Comparison of ENCODE assay signal across 9 mouse cellular contexts in genomic region chr4:129011604-129012121, GRCm38 (mm10). TPM values are rescaled to one million over a fixed set of nuclear protein-coding genes. Genes with fewer than 3 reads are reported as not detected.
DNase-seq lines count a peak whose midpoint lies in the region; ATAC-seq and TF ChIP-seq lines count a peak whose summit lies in the region.
"Had no signal": no experiment of that assay in that cellular context is flagged by ENCODE, and none has a peak within 500 bp of the region (broad histone marks: within the 10 kb centered on the region; RNA-seq: fewer than 3 reads in every experiment).

No protein-coding gene starts in this region.

- WGBS in midbrain, postnatal 0 days = 30% methylated on average over 15 of the region's 15 CpGs
- WGBS in forebrain, embryonic 13.5 days = 36% methylated on average over 15 of the region's 15 CpGs

- H3K27me3 ChIP-seq in midbrain, postnatal 0 days (ENCODE audit: insufficient read depth, low read length) = no peaks in the 10 kb centered on the region
- H3K27me3 ChIP-seq in forebrain, embryonic 13.5 days = no peaks in the 10 kb centered on the region

- H3K4me1 ChIP-seq in midbrain, postnatal 0 days (ENCODE audit: insufficient read depth, low read length) = peaks cover 2% of the 10 kb centered on the region; the same call in 1 of the 2 replicates
- H3K4me1 ChIP-seq in forebrain, embryonic 13.5 days = peaks cover 6% of the 10 kb centered on the region; the same call in 1 of the 2 replicates

- TF ChIP-seq CTCF in midbrain, postnatal 0 days (IDR thresholded peaks at IDR 0.05) = no peak

- H3K9me3 ChIP-seq in midbrain, postnatal 0 days (ENCODE audit: low read length) = no peaks in the 10 kb centered on the region
- no peaks in the 10 kb centered on the region for H3K9me3 ChIP-seq in forebrain, embryonic 13.5 days (replicated peaks)

- H3K4me2 ChIP-seq in midbrain, postnatal 0 days (ENCODE audit: low read depth, low read length, poor library complexity, severe bottlenecking) = no peak overlapping the region
- no peak overlapping the region for H3K4me2 ChIP-seq in forebrain, embryonic 13.5 days

- H3K27ac ChIP-seq in midbrain, postnatal 0 days (ENCODE audit: low read depth, low read length) = no peak overlapping the region
- H3K27ac ChIP-seq in forebrain, embryonic 13.5 days = no peak overlapping the region
- H3K27ac ChIP-seq: liver, embryonic 14.5 days had no signal

- ATAC-seq in midbrain, postnatal 0 days (ENCODE audit: low FRiP score) = peak; percentile 47; the same call in 1 of the 2 replicates
- no peak for ATAC-seq in forebrain, embryonic 13.5 days

- no peak overlapping the region for H3K9ac ChIP-seq in midbrain, postnatal 0 days (replicated peaks; ENCODE audit: low read length, poor library complexity, severe bottlenecking)
- no peak overlapping the region for H3K9ac ChIP-seq in forebrain, embryonic 13.5 days
- H3K9ac ChIP-seq: liver, embryonic 14.5 days had no signal

- intact Hi-C loops in heart, postnatal 10 days (cut with DNase I) = no loop called here

- H3K4me3 ChIP-seq in midbrain, postnatal 0 days (ENCODE audit: low read depth, low read length) = no peak overlapping the region
- H3K4me3 ChIP-seq in forebrain, embryonic 13.5 days = no peak overlapping the region

- peaks cover 25% of the 10 kb centered on the region for H3K36me3 ChIP-seq in midbrain, postnatal 0 days (ENCODE audit: insufficient read depth, low read length)
- peaks cover 41% of the 10 kb centered on the region for H3K36me3 ChIP-seq in forebrain, embryonic 13.5 days (ENCODE audit: poor library complexity, severe bottlenecking)

- peak; percentile 52 for DNase-seq in kidney, postnatal 14 days
- DNase-seq in kidney, adult 9 months = no peak
- peak; percentile 95 for DNase-seq in MN1 (ENCODE audit: low spot score)
- DNase-seq in cerebellum, adult 9-11 months = peak; percentile 60
- DNase-seq in heart, postnatal 10 days = peak; percentile 66 to 68
- DNase-seq in midbrain, postnatal 0 days (ENCODE audit: low spot score) = peak; percentile 95
- DNase-seq in frontal cortex, postnatal 36 days (ENCODE audit: low spot score in 2 of 2) = no peak

RNA-seq across cellular contexts. Expression of gene Ak2, which starts 19.9 kb away (rescaled TPM):
- total RNA-seq in heart, postnatal 10 days (2021) = 10 to 100 TPM; 91.3 to 93.4 TPM
- total RNA-seq in midbrain, postnatal 0 days (2014; rRNA removed) = 28.8 and 31.0 TPM in 2 replicates
- 66.0 and 67.1 TPM in 2 replicates for polyA plus RNA-seq in midbrain, postnatal 0 days (2015; fragmentation: Nextera tagmentation; extraction: Ambion mirVana)
- 155 and 166 TPM in 2 replicates for polyA plus RNA-seq in forebrain, embryonic 13.5 days (2015; fragmentation: Nextera tagmentation; extraction: Ambion mirVana)

RNA-seq across cellular contexts. Expression of gene Rnf19b, which starts 46.4 kb away (rescaled TPM):
- 10 to 100 TPM; 20.9 to 22.2 TPM for total RNA-seq in heart, postnatal 10 days (2021)
- total RNA-seq in midbrain, postnatal 0 days (2014; rRNA removed) = 138 and 160 TPM in 2 replicates
- polyA plus RNA-seq in midbrain, postnatal 0 days (2015; fragmentation: Nextera tagmentation; extraction: Ambion mirVana) = 34.8 and 40.2 TPM in 2 replicates
- 12.9 and 15.2 TPM in 2 replicates for polyA plus RNA-seq in forebrain, embryonic 13.5 days (2015; fragmentation: Nextera tagmentation; extraction: Ambion mirVana)

RNA-seq across cellular contexts. Expression of gene Azin2, which starts 49.4 kb away (rescaled TPM):
- total RNA-seq in heart, postnatal 10 days (2021) = 1 to 10 TPM; 5.8 to 6.0 TPM
- total RNA-seq in midbrain, postnatal 0 days (2014; rRNA removed) = 20.2 and 29.3 TPM in 2 replicates
- polyA plus RNA-seq in midbrain, postnatal 0 days (2015; fragmentation: Nextera tagmentation; extraction: Ambion mirVana) = 21.7 and 28.5 TPM in 2 replicates
- polyA plus RNA-seq in forebrain, embryonic 13.5 days (2015; fragmentation: Nextera tagmentation; extraction: Ambion mirVana) = 11.3 and 13.5 TPM in 2 replicates

Comparison
In these comparisons a context has a peak if more than half of its experiments do, and no peak if none do; other contexts are left out.
1. DNase-seq: peak in kidney, postnatal 14 days (single experiment), MN1 (single experiment), cerebellum, adult 9-11 months (single experiment), heart, postnatal 10 days (2 of 2) and midbrain, postnatal 0 days (single experiment); none in kidney, adult 9 months (single experiment) and frontal cortex, postnatal 36 days (0 of 2).